Mouse (Mus musculus): ENCODE measurements at regions not wholly inside any gene's neighbourhood (a gene's known extent, or its start where the extent isn't known, plus 50 kb on each side); places are given as distances from the start of the nearest gene placed in this dataset.

- DNase-seq = no peak
These were observed 199.5 kb upstream of the Gk2 start for GRCm38 (mm10) chr5:97656167-97656924.

DNA sequence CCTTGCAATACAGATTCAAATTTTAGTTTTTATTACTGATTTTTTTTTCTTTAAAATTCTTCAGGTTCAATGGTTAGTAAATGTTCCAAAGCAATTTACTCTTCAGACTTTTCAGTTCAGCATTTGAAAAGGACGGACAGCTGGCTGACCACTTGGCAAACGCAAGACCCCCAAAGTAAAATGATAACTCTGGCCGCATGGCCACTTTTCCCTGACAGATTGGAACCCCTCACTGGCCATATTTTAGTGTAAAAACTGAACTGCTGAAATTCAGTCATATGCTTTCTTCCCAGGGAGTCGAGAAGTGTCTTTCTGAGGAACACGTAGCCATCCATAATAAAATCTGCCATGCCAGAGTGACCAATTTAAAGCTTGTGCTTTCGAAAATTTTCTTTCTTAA is 198.4 kb upstream of the Gk2 start:
- no peak for DNase-seq

DNA sequence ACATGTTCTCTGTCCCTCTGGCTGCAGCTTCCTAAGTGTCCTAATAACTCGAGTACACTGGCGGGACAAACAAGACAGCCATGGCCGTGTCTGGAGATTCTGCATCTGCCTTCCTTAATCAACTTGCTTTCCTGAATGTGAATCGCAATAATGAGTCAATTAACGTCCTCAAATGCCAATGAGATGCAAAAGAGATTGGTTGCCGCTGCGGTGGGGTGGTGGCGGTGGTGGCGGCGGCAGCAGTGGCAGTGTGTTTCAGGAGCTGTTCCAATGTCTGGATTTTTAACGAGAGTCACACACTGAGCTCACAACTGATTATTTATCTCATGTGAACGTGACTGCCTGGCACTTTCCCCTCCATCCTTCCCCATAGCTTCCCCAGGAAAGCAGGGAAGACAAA is 197.6 kb upstream of the Gk2 start:
- DNase-seq = no peak

- DNase-seq = peak; percentile 22
These were observed 185.4 kb upstream of the Gk2 start for GRCm38 (mm10) chr5:97642251-97642650.

GRCm38 (mm10) chr5:97641646-97642045 is 184.8 kb upstream of the Gk2 start:
- DNase-seq = peak; percentile 75

DNA sequence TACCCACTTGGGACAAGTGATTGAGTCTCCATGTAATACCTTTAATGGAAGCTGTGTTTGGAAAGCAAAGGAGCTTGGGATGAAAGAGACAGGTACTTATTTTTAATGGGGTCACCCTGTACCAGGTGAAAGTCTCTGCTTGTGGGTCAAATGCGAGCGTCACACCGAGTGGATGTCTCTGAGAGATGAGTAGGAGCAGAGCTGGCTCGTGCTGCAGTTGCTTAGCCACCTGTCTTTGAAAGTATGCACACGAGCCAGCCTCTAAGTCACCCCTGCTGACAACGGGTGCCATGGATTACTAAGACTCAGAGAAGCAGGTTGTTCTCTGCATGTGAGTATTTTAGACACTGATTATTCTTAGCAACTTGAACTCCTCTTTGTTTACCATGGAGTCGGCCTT is 179.5 kb upstream of the Gk2 start:
- no peak for DNase-seq

DNA sequence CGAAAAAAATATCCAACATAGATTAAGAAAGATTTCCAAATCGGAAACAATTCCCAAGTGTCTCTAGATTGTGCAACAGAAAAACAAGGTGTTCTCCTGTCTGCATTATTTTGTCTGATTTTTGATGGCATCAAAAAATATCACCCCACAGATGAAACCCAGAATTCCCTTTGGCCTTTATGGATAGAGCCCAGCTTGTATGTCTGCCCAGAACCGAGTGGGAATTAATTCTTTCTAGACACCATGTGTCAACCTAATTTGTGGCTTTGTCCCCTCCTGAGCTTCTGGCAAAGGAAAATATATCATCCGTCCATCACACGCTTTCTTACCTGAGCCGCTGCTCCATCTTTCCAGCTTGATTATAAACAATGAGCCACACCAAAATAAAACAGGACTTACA is 176.9 kb upstream of the Gk2 start:
- DNase-seq = no peak

GRCm38 (mm10) chr5:97632791-97633190 is 176.0 kb upstream of the Gk2 start:
- DNase-seq = no peak

GRCm38 (mm10) chr5:97625200-97625599 is 168.4 kb upstream of the Gk2 start:
- DNase-seq = no peak

DNA sequence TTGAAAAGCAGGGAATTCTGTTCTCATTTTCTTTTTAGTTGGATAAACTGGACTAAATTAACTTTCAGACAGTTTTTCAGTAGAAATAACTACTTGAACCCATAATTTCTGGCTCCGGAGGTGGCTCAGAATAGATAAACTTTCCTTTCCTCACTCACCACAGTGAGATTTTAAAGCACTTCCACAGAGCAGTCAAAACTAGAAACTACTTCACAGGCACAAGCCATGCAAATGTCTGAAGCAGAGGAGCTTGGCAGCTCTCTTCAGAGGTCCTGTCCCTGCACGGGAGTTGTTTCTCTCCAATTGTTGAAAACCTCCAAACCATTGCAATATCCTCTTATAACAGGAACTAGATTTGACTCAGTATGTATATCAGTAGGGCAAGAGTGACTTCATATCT is 163.1 kb upstream of the Gk2 start:
- DNase-seq = no peak

- no peak for DNase-seq
These were observed 161.6 kb upstream of the Gk2 start for GRCm38 (mm10) chr5:97618411-97618810.

GRCm38 (mm10) chr5:97602176-97602575 is 145.4 kb upstream of the Gk2 start:
- DNase-seq = no peak

- DNase-seq = no peak
These were observed 144.6 kb upstream of the Gk2 start for GRCm38 (mm10) chr5:97601384-97601783.

DNA sequence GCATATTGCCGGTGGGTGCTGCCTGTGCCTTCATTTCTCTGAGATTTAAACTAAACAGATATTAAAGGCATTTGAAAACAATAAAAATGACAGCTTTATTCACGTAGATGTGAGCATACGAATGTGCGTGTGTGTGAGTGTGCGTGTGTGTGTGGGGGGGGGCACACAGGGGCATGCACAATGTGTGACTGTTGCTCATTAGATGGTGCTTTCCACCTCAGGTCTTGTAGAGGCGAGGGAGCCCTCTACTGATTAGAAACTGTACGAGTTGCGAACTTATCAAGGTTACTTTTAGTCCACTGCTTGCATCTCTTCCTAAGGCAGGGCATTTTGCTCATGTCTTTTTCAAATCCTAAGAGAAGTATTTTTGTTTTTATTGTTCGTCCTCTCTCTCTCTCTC is 141.9 kb upstream of the Gk2 start:
- DNase-seq = no peak

- no peak for DNase-seq
These were observed 139.1 kb upstream of the Gk2 start for GRCm38 (mm10) chr5:97595916-97596315.

- no peak for DNase-seq
These were observed 137.3 kb upstream of the Gk2 start for GRCm38 (mm10) chr5:97594081-97594480.

DNA sequence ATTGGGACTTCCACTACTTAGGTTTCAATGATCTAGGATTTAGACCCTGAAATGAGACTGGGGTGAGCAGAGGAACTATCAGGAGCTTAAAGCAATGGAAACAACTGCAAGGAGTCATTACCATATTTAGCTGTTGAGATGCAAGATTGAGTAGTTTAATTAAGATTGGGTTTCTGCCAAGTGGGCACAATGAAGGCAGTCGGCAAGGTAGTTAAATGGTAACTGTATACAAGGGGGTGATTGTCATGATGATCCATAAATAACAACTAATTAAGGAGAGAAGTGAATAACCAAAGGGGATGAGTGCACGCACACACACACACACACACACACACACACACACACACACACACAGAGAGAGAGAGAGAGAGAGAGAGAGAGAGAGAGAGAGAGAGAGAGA is 125.7 kb upstream of the Gk2 start:
- DNase-seq = no peak

GRCm38 (mm10) chr5:97565486-97565885 is 108.7 kb upstream of the Gk2 start:
- DNase-seq = no peak

DNA sequence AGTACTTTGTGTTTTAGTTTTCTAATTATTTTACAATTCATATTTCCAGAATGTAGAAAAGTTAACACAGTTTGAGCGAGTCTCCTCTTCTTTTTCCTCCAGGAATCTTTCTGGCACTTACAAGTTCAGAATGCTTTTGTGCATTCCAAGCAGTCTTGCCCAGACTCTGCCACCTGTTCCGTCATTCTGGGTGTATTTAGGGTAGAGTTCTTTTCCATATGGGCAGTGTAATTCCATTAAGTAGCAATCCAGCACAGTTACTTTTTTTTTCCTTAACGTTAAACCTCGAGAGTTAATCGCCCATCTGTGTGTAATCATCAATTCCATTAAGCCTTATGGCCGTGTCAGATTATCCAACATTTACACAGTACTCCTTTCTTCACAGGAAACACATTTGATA is 106.9 kb upstream of the Gk2 start:
- DNase-seq = no peak

- no peak for DNase-seq
These were observed 97.5 kb upstream of the Gk2 start for GRCm38 (mm10) chr5:97554274-97554673.

DNA sequence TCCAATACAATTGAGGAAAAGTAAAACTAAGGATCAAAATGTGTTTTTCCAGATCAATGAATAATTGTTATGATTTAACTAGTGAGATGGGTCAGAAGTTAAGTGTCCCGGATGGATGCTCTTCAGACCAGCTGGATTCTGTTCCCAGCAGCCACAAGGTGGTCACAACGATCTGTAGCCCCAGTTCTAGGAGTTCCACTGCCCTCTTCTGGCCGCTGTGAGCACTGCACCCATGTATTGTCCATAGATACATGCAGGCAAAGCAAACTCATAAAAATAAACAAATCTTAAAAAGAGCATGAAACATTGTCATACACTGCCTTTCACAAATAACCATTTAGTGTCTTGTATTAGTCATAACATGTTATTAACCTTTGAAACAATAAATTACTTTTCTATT is 96.3 kb upstream of the Gk2 start:
- peak; percentile 17 for DNase-seq

- DNase-seq = no peak
These were observed 80.9 kb upstream of the Gk2 start for GRCm38 (mm10) chr5:97537492-97538257.

- no peak for DNase-seq
These were observed 76.9 kb upstream of the Gk2 start for GRCm38 (mm10) chr5:97533733-97534132.

- DNase-seq = no peak
These were observed 70.7 kb upstream of the Gk2 start for GRCm38 (mm10) chr5:97527555-97527954.

Data from right cerebral cortex, postnatal 4 days (tissue).